Mouse (Mus musculus) intestine, embryonic 16.5 days (tissue): ENCODE measurements at regions not wholly inside any gene's neighbourhood (a gene's known extent, or its start where the extent isn't known, plus 50 kb on each side); places are given as distances from the start of the nearest gene placed in this dataset.

ENCODE experiments used
- ATAC-seq: fragments of 200-750 bp; cut with Nextera tagmentation; 2 replicates; pipeline ENCODE4 v1.8.0; 2017; ENCODE audit warnings: moderate TSS enrichment, moderate library complexity
- H3K27ac ChIP-seq: fragments of 300-500 bp; sonication (generic); 2 replicates; pipeline ENCODE4 v1.5.1; 2014; ENCODE audit warnings: mild to moderate bottlenecking, low read length
- H3K27me3 ChIP-seq: fragments of 300-500 bp; sonication (generic); replicated peaks from 2 replicates; pipeline ENCODE4 v1.6.1; 2014; ENCODE audit warnings: low read length, control low read depth, mixed read lengths; ENCODE audit not compliant: control insufficient read depth, insufficient read depth
- H3K36me3 ChIP-seq: fragments of 300-500 bp; sonication (generic); 2 replicates; pipeline ENCODE4 v1.6.1; 2014; ENCODE audit warnings: low read length, control low read depth; ENCODE audit not compliant: control insufficient read depth, insufficient read depth
- H3K4me1 ChIP-seq: fragments of 300-500 bp; sonication (generic); 2 replicates; pipeline ENCODE4 v1.6.1; 2014; ENCODE audit warnings: low read length, control low read depth, mixed read lengths; ENCODE audit not compliant: control insufficient read depth, insufficient read depth
- H3K4me2 ChIP-seq: fragments of 300-500 bp; sonication (generic); 2 replicates; pipeline ENCODE4 v1.6.1; 2014; ENCODE audit warnings: low read depth, low read length, control low read depth
- H3K4me3 ChIP-seq: fragments of 300-500 bp; sonication (generic); 2 replicates; pipeline ENCODE4 v1.5.1; 2014; ENCODE audit warnings: mild to moderate bottlenecking, low read length
- H3K9ac ChIP-seq: fragments of 300-500 bp; sonication (generic); 2 replicates; pipeline ENCODE4 v1.6.1; 2014; ENCODE audit warnings: low read depth, low read length
- H3K9me3 ChIP-seq: fragments of 300-500 bp; sonication (generic); 2 replicates; pipeline ENCODE4 v1.6.1; 2016; ENCODE audit warnings: low read length, control low read depth; ENCODE audit not compliant: control insufficient read depth
- WGBS: fragments of 180-500 bp; shearing (Covaris S2); extraction: QIAGEN DNeasy Blood & Tissue Kit; methylation state at CpG from one replicate; pipeline ENCODE4 v1.1.7; 2014; 5-methylcytosine and 5-hydroxymethylcytosine counted together

DNA sequence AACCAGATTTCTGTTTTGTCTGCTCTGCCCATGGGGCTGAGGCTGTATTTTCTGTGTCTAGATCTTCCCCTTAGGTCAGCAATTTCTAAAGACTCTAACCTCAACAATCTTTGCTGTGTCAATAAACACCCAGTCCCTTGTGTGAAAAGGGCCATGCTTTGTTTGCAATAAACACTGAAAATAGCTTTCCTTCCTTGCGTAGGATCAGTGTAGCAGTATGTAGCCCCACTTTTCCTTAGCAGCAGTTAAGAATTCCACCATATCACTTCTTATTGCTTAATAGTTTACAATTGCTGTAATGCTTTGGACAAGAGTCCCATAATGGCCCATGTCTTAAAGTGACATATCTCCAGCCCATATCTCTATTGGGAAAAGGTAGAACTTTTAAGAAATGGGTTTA lies 205.3 kb downstream of the Lnpk start:
- 72% methylated on average over 1 of the region's 1 CpGs for WGBS
- Histone ChIP-seq H3K36me3 (no peaks in the 10 kb centered on the region), H3K27ac (no peak overlapping the region), H3K4me3 (no peak overlapping the region), H3K9ac (no peak overlapping the region), H3K9me3 (no peaks in the 10 kb centered on the region), H3K4me1 (no peaks in the 10 kb centered on the region), H3K4me2 (no peak overlapping the region), H3K27me3 (no peaks in the 10 kb centered on the region)
- ATAC-seq, result no peak

DNA sequence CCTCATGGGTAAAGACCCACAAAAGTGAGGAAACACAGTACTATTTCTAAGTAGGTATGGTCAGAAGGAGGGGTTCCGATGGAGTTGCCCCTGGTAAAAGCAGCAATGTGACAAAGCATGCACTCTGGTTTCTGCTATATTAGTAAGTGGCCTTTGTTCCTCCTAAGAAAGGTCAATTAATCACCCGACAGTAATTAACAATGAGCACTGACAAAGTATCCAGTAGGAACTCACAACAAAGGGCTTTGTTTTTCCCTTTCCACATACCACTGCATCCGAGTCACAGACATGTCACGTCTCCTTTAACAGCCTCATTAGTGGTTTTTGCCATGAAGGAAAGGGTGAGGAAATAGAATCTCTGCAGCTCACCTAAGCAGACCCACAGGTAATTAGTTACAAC lies 206.2 kb downstream of the Lnpk start:
- H3K27ac ChIP-seq, result no peak overlapping the region
- WGBS, result 71% methylated on average over 4 of the region's 4 CpGs
- no peak overlapping the region for H3K4me2 ChIP-seq
- H3K9ac ChIP-seq, result no peak overlapping the region
- no peak overlapping the region for H3K4me3 ChIP-seq
- H3K36me3 ChIP-seq, result no peaks in the 10 kb centered on the region
- no peak for ATAC-seq
- H3K9me3 ChIP-seq, result no peaks in the 10 kb centered on the region
- no peaks in the 10 kb centered on the region for H3K27me3 ChIP-seq
- H3K4me1 ChIP-seq, result no peaks in the 10 kb centered on the region

DNA sequence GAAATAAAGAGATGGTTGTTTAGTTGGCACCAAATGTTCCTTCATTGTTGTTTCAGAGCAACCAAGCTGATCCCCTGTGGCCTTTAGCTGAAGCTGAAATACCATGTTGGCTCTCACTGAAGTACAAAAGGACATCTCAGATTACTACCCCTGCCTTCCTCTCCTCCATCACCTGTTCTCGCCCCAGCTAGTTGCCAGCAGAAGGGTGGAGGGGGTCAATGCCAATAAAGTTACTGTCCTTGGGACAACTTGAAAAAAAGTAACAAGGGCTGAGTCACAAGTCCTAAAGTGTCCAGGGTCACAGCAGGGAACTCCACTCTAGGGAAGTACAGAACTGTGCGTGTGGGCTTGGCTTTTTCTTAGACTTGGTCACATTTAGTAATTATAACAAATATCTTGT lies 216.0 kb downstream of the Lnpk start:
- no peak overlapping the region for H3K27ac ChIP-seq
- 94% methylated on average over 2 of the region's 2 CpGs for WGBS
- H3K4me2 ChIP-seq, result no peak overlapping the region
- no peaks in the 10 kb centered on the region for H3K9me3 ChIP-seq
- H3K4me1 ChIP-seq, result no peaks in the 10 kb centered on the region
- ATAC-seq, result no peak
- no peaks in the 10 kb centered on the region for H3K36me3 ChIP-seq
- H3K4me3 ChIP-seq, result no peak overlapping the region
- H3K27me3 ChIP-seq, result no peaks in the 10 kb centered on the region
- no peak overlapping the region for H3K9ac ChIP-seq

DNA sequence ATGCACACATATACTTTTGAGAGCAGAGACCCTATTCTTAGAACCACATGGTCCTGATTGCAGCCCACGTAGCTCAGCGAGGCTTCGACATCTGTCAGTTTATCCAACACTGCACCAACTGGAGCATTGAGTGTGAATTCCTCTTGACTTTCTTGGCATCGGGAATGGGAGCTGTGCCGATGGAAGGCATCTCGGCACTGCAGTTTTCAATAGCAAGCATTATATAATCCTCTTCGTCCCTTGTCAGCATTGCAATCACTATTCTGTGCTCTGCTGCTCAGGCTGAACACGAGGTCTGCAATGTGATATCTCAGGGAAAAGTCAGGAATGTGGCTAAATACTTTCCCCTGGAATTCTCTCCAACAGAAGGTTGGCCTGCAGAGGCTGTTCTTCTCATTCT lies 224.6 kb downstream of the Lnpk start:
- no peak for ATAC-seq
- WGBS, result 71% methylated on average over 8 of the region's 8 CpGs
- H3K4me2 ChIP-seq, result no peak overlapping the region
- no peak overlapping the region for H3K9ac ChIP-seq
- no peaks in the 10 kb centered on the region for H3K4me1 ChIP-seq
- H3K27me3 ChIP-seq, result no peaks in the 10 kb centered on the region
- no peaks in the 10 kb centered on the region for H3K9me3 ChIP-seq
- H3K36me3 ChIP-seq, result no peaks in the 10 kb centered on the region
- H3K27ac ChIP-seq, result no peak overlapping the region
- no peak overlapping the region for H3K4me3 ChIP-seq

DNA sequence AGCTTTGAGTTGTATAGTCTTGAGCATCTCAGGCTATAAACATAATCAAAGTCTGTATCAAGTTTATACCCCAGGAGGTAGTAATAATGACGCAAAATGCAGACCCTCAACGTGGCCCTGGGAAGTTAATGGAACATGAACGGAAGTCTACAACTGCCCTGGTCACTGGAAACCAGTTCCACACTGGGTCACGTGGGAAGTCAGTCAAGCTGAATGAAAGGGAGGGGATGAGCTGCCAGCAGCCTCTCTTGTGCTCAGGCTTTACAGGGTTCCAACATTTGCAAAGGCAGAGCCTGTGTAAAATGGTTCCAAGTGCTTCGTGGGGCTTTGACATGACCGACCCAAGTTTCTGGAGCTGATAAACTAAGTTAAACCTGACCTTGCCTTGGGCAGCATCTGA lies 229.4 kb downstream of the Lnpk start:
- Histone ChIP-seq H3K9ac (no peak overlapping the region), H3K4me2 (no peak overlapping the region), H3K9me3 (no peaks in the 10 kb centered on the region), H3K27me3 (no peaks in the 10 kb centered on the region), H3K27ac (no peak overlapping the region), H3K4me1 (no peaks in the 10 kb centered on the region), H3K4me3 (no peak overlapping the region), H3K36me3 (no peaks in the 10 kb centered on the region)
- 68% methylated on average over 6 of the region's 6 CpGs for WGBS
- no peak for ATAC-seq

DNA sequence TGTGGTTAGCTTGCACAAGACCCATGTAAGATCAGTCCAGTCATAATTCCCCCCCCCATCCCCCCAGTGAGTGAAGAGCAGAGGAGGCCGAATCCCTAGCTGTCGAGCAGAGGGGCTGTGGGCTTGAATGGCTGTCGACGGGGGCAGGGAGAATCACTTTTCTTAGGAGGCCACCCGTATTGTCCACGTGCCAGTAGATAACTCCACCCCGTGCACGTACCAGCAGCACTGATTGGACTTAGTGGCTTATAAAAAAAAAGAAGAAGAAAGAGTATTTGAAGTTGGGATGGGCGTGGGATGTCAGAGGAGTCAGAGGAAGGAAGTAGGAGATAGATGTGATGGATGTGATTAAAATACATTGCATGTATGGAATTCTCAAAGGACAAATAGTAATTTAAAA lies 272.9 kb downstream of the Lnpk start:
- Histone ChIP-seq H3K36me3 (no peaks in the 10 kb centered on the region), H3K4me1 (no peaks in the 10 kb centered on the region), H3K4me3 (no peak overlapping the region), H3K4me2 (no peak overlapping the region), H3K27me3 (no peaks in the 10 kb centered on the region), H3K27ac (no peak overlapping the region), H3K9me3 (no peaks in the 10 kb centered on the region), H3K9ac (no peak overlapping the region)
- ATAC-seq, result no peak
- 91% methylated on average over 9 of the region's 9 CpGs for WGBS

DNA sequence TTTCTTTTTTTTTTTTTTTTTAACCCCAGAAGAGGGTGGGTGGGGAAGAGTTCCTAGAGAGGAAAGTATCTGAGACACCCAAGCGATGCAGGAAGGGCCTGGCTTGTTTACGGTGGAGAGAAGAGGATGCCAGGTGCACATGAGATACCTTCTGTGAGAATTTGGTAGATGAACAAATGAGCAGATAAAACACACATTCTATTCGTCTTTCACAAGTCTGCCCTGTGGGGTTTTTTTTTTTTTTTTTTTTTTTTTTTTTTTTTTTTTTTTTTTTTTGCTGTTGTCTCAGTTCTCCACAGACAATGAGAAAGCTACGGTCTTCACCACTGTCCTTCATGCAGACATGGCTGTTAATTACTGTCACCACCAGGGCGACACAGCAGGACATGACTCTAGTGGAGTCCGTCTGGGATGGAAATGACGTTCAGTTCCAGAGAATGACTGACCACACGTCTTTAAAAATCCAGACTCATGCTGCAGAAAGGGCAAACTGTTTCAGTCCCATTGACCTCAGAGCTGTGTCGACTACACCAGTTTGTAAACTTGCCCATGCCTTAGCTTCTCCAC lies 278.3 kb downstream of the Lnpk start:
- WGBS, result 27% methylated on average over 9 of the region's 9 CpGs
- Histone ChIP-seq H3K9me3 (no peaks in the 10 kb centered on the region), H3K27me3 (no peaks in the 10 kb centered on the region), H3K4me3 (peak overlapping the region; percentile 34), H3K4me2 (peak overlapping the region; percentile 60), H3K9ac (no peak overlapping the region), H3K4me1 (peaks cover 4% of the 10 kb centered on the region; the same call in 1 of the 2 replicates), H3K27ac (no peak overlapping the region), H3K36me3 (no peaks in the 10 kb centered on the region)
- no peak for ATAC-seq

DNA sequence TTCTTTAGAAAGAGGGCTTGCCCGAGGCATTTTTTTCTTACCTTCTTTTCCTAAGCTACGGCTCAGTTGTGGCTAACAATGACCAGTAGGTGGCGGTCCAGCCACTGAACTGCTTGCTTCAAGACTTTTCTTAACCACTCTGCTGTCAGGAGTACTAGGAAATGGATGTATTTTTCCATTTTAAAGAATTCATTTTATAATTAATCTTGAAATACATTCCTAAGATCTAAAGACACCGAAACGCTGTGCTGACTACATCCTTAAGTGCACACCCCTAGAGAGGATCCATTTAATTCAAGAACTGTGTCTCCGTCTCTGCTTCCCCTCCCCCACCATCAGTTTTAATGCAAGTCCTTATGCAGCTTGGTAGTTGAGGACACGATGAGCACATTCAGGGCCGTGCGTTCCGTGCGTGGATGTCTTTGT lies 278.9 kb downstream of the Lnpk start:
- no peaks in the 10 kb centered on the region for H3K36me3 ChIP-seq
- no peak overlapping the region for H3K27ac ChIP-seq
- peak overlapping the region; percentile 34 for H3K4me3 ChIP-seq
- peak overlapping the region; percentile 60 for H3K4me2 ChIP-seq
- no peaks in the 10 kb centered on the region for H3K9me3 ChIP-seq
- no peaks in the 10 kb centered on the region for H3K27me3 ChIP-seq
- peak; percentile 74; the same call in 1 of the 2 replicates for ATAC-seq
- no peak overlapping the region for H3K9ac ChIP-seq
- WGBS, result 2% methylated on average over 11 of the region's 11 CpGs
- peaks cover 4% of the 10 kb centered on the region; the same call in 1 of the 2 replicates for H3K4me1 ChIP-seq

DNA sequence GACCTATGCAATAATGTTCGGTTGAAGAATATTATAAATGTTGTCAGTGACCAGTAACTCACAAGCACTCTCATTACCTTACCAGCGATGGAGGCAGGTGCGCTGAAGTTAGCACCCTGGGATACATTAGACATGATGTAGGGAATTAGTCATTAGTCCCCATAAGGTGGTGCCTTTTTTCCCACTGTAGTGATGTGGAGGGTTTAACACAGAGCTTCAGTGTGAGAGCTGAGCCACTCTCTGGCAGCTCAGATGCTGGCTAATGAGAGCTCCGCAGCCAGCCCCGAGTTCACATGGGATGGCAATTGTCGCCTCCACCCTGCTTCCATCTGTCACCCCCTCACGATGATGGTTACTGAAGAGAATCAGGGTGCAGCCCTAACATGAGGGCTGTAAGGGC lies 286.6 kb downstream of the Lnpk start:
- Histone ChIP-seq H3K4me3 (no peak overlapping the region), H3K36me3 (no peaks in the 10 kb centered on the region), H3K4me2 (no peak overlapping the region), H3K27ac (no peak overlapping the region), H3K9ac (no peak overlapping the region), H3K4me1 (no peaks in the 10 kb centered on the region), H3K9me3 (no peaks in the 10 kb centered on the region), H3K27me3 (no peaks in the 10 kb centered on the region)
- ATAC-seq, result no peak
- 84% methylated on average over 7 of the region's 7 CpGs for WGBS
